Mouse (Mus musculus): ENCODE data around the gene Tpk1. TPM values are rescaled to one million over a fixed set of nuclear protein-coding genes. Genes with fewer than 3 reads are reported as not detected.

The Tpk1 gene
- total RNA-seq, 1 experiment from 2014 or later: 18.5 TPM

GRCm38 (mm10) chr6:43480687-43481086, 185.4 kb downstream of the Tpk1 start:
- ATAC-seq (replicated peaks in 1 of 2; ENCODE audit: insufficient read depth in 1 of 2, low FRiP score in 2 of 2, low TSS enrichment in 1 of 2, low read depth in 1 of 2, poor library complexity in 2 of 2, severe bottlenecking in 2 of 2): no peak

- no peak for ATAC-seq (replicated peaks in 1 of 2; ENCODE audit: insufficient read depth in 1 of 2, low FRiP score in 2 of 2, low TSS enrichment in 1 of 2, low read depth in 1 of 2, poor library complexity in 2 of 2, severe bottlenecking in 2 of 2)
These were observed 187.3 kb downstream of the Tpk1 start for GRCm38 (mm10) chr6:43478810-43479209.

GRCm38 (mm10) chr6:43476406-43476805, 189.7 kb downstream of the Tpk1 start:
- ATAC-seq (replicated peaks in 1 of 2; ENCODE audit: insufficient read depth in 1 of 2, low FRiP score in 2 of 2, low TSS enrichment in 1 of 2, low read depth in 1 of 2, poor library complexity in 2 of 2, severe bottlenecking in 2 of 2): no peak

GRCm38 (mm10) chr6:43475921-43476320, 190.2 kb downstream of the Tpk1 start:
- ATAC-seq (replicated peaks in 1 of 2; ENCODE audit: insufficient read depth in 1 of 2, low FRiP score in 2 of 2, low TSS enrichment in 1 of 2, low read depth in 1 of 2, poor library complexity in 2 of 2, severe bottlenecking in 2 of 2): no peak

GRCm38 (mm10) chr6:43471556-43471955, 194.5 kb downstream of the Tpk1 start:
- no peak for ATAC-seq (replicated peaks in 1 of 2; ENCODE audit: insufficient read depth in 1 of 2, low FRiP score in 2 of 2, low TSS enrichment in 1 of 2, low read depth in 1 of 2, poor library complexity in 2 of 2, severe bottlenecking in 2 of 2)

- no peak for ATAC-seq (replicated peaks in 1 of 2; ENCODE audit: insufficient read depth in 1 of 2, low FRiP score in 2 of 2, low TSS enrichment in 1 of 2, low read depth in 1 of 2, poor library complexity in 2 of 2, severe bottlenecking in 2 of 2)
These were observed 197.1 kb downstream of the Tpk1 start for GRCm38 (mm10) chr6:43468821-43469594.

- no peak for ATAC-seq (replicated peaks in 1 of 2; ENCODE audit: insufficient read depth in 1 of 2, low FRiP score in 2 of 2, low TSS enrichment in 1 of 2, low read depth in 1 of 2, poor library complexity in 2 of 2, severe bottlenecking in 2 of 2)
These were observed 203.2 kb downstream of the Tpk1 start for GRCm38 (mm10) chr6:43462849-43463369.

GRCm38 (mm10) chr6:43462189-43462848, 203.8 kb downstream of the Tpk1 start:
- no peak for ATAC-seq (replicated peaks in 1 of 2; ENCODE audit: insufficient read depth in 1 of 2, low FRiP score in 2 of 2, low TSS enrichment in 1 of 2, low read depth in 1 of 2, poor library complexity in 2 of 2, severe bottlenecking in 2 of 2)

- ATAC-seq (replicated peaks in 1 of 2; ENCODE audit: insufficient read depth in 1 of 2, low FRiP score in 2 of 2, low TSS enrichment in 1 of 2, low read depth in 1 of 2, poor library complexity in 2 of 2, severe bottlenecking in 2 of 2): no peak
These were observed 207.0 kb downstream of the Tpk1 start for GRCm38 (mm10) chr6:43459082-43459481.

- no peak for ATAC-seq (replicated peaks in 1 of 2; ENCODE audit: insufficient read depth in 1 of 2, low FRiP score in 2 of 2, low TSS enrichment in 1 of 2, low read depth in 1 of 2, poor library complexity in 2 of 2, severe bottlenecking in 2 of 2)
These were observed 208.1 kb downstream of the Tpk1 start for GRCm38 (mm10) chr6:43457989-43458388.

GRCm38 (mm10) chr6:43449498-43449897, 216.6 kb downstream of the Tpk1 start:
- peak; percentile 82 to 85 for ATAC-seq (replicated peaks in 1 of 2; ENCODE audit: insufficient read depth in 1 of 2, low FRiP score in 2 of 2, low TSS enrichment in 1 of 2, low read depth in 1 of 2, poor library complexity in 2 of 2, severe bottlenecking in 2 of 2)

- no peak for ATAC-seq (replicated peaks in 1 of 2; ENCODE audit: insufficient read depth in 1 of 2, low FRiP score in 2 of 2, low TSS enrichment in 1 of 2, low read depth in 1 of 2, poor library complexity in 2 of 2, severe bottlenecking in 2 of 2)
These were observed 220.2 kb downstream of the Tpk1 start for GRCm38 (mm10) chr6:43445856-43446255.

- ATAC-seq (replicated peaks in 1 of 2; ENCODE audit: insufficient read depth in 1 of 2, low FRiP score in 2 of 2, low TSS enrichment in 1 of 2, low read depth in 1 of 2, poor library complexity in 2 of 2, severe bottlenecking in 2 of 2): no peak
These were observed 223.9 kb downstream of the Tpk1 start for GRCm38 (mm10) chr6:43442191-43442590.

- ATAC-seq (replicated peaks in 1 of 2; ENCODE audit: insufficient read depth in 1 of 2, low FRiP score in 2 of 2, low TSS enrichment in 1 of 2, low read depth in 1 of 2, poor library complexity in 2 of 2, severe bottlenecking in 2 of 2): no peak
These were observed 230.0 kb downstream of the Tpk1 start for GRCm38 (mm10) chr6:43435987-43436541.

- ATAC-seq (replicated peaks in 1 of 2; ENCODE audit: insufficient read depth in 1 of 2, low FRiP score in 2 of 2, low TSS enrichment in 1 of 2, low read depth in 1 of 2, poor library complexity in 2 of 2, severe bottlenecking in 2 of 2): no peak
These were observed 231.7 kb downstream of the Tpk1 start for GRCm38 (mm10) chr6:43434365-43434764.

GRCm38 (mm10) chr6:43424978-43425377, 241.1 kb downstream of the Tpk1 start:
- no peak for ATAC-seq (replicated peaks in 1 of 2; ENCODE audit: insufficient read depth in 1 of 2, low FRiP score in 2 of 2, low TSS enrichment in 1 of 2, low read depth in 1 of 2, poor library complexity in 2 of 2, severe bottlenecking in 2 of 2)

- no peak for ATAC-seq (replicated peaks in 1 of 2; ENCODE audit: insufficient read depth in 1 of 2, low FRiP score in 2 of 2, low TSS enrichment in 1 of 2, low read depth in 1 of 2, poor library complexity in 2 of 2, severe bottlenecking in 2 of 2)
These were observed 245.6 kb downstream of the Tpk1 start for GRCm38 (mm10) chr6:43420358-43420979.

- ATAC-seq (replicated peaks in 1 of 2; ENCODE audit: insufficient read depth in 1 of 2, low FRiP score in 2 of 2, low TSS enrichment in 1 of 2, low read depth in 1 of 2, poor library complexity in 2 of 2, severe bottlenecking in 2 of 2): peak in 1 of 2 experiments; percentile 32; a peak in 1 of 4 replicates
These were observed 257.1 kb downstream of the Tpk1 start for GRCm38 (mm10) chr6:43408949-43409348.
